In genomic region chr3:130818467-130819030, GRCm38 (mm10) we compare ENCODE assay signal across 8 mouse cellular contexts.
DNase-seq lines count a peak whose midpoint lies in the region; ATAC-seq lines count a peak whose summit lies in the region.

No protein-coding gene starts in this region.

- no peak overlapping the region for H3K27ac ChIP-seq in forebrain, embryonic 11.5 days (ENCODE audit: low read depth, low read length)
- no peak overlapping the region for H3K27ac ChIP-seq in heart, embryonic 16.5 days (ENCODE audit: low read length)
- H3K27ac ChIP-seq in liver, embryonic 13.5 days = no peak overlapping the region
- no peak overlapping the region for H3K27ac ChIP-seq in stomach, embryonic 15.5 days

- H3K27me3 ChIP-seq in forebrain, embryonic 11.5 days (ENCODE audit: control insufficient read depth, insufficient read depth, low read length) = no peaks in the 10 kb centered on the region
- no peaks in the 10 kb centered on the region for H3K27me3 ChIP-seq in heart, embryonic 16.5 days (ENCODE audit: control insufficient read depth, insufficient read depth, low read length)
- H3K27me3 ChIP-seq in liver, embryonic 13.5 days = no peaks in the 10 kb centered on the region
- H3K27me3 ChIP-seq in stomach, embryonic 15.5 days (replicated peaks) = no peaks in the 10 kb centered on the region

- 4% methylated on average over 18 of the region's 18 CpGs for WGBS in forebrain, embryonic 11.5 days
- WGBS in heart, embryonic 16.5 days = 5% methylated on average over 18 of the region's 18 CpGs
- WGBS in liver, embryonic 13.5 days (ENCODE audit: insufficient replicate concordance) = 6% methylated on average over 18 of the region's 18 CpGs
- WGBS in stomach, embryonic 15.5 days = 5% methylated on average over 18 of the region's 18 CpGs

- no peaks in the 10 kb centered on the region; the same call in 1 of the 2 replicates for H3K4me1 ChIP-seq in forebrain, embryonic 11.5 days (replicated peaks; ENCODE audit: control insufficient read depth, insufficient read depth, low read length)
- peaks cover 3% of the 10 kb centered on the region; the same call in 1 of the 2 replicates for H3K4me1 ChIP-seq in heart, embryonic 16.5 days (ENCODE audit: control insufficient read depth, insufficient read depth, low read length)
- H3K4me1 ChIP-seq in liver, embryonic 13.5 days (replicated peaks) = no peaks in the 10 kb centered on the region; the same call in 1 of the 2 replicates
- H3K4me1 ChIP-seq in stomach, embryonic 15.5 days = no peaks in the 10 kb centered on the region

- H3K4me3 ChIP-seq in forebrain, embryonic 11.5 days (ENCODE audit: low read depth, low read length) = peak overlapping the region; percentile 13; the same call in 1 of the 2 replicates
- H3K4me3 ChIP-seq in heart, embryonic 16.5 days (ENCODE audit: low read length) = peak overlapping the region; percentile 53
- no peak overlapping the region; the same call in 1 of the 2 replicates for H3K4me3 ChIP-seq in liver, embryonic 13.5 days (replicated peaks)
- H3K4me3 ChIP-seq in stomach, embryonic 15.5 days (replicated peaks) = peak overlapping the region; percentile 24

- H3K9ac ChIP-seq in forebrain, embryonic 11.5 days (ENCODE audit: low read length) = peak overlapping the region; percentile 52
- H3K9ac ChIP-seq in heart, embryonic 16.5 days (ENCODE audit: low read length) = peak overlapping the region; percentile 30; the same call in 1 of the 2 replicates
- no peak overlapping the region for H3K9ac ChIP-seq in liver, embryonic 13.5 days
- no peak overlapping the region for H3K9ac ChIP-seq in stomach, embryonic 15.5 days

- peak; percentile 78 for ATAC-seq in forebrain, embryonic 11.5 days (replicated peaks; ENCODE audit: low FRiP score)
- ATAC-seq in heart, embryonic 16.5 days (replicated peaks; ENCODE audit: extremely low read depth, insufficient read depth, low FRiP score) = 0 out of 2 replicates have a peak, but pooled peaks have one; percentile 32
- no peak for ATAC-seq in liver, embryonic 13.5 days (ENCODE audit: low read depth)
- ATAC-seq in stomach, embryonic 15.5 days (ENCODE audit: insufficient read depth, low FRiP score, low read depth) = peak; percentile 58; the same call in 1 of the 2 replicates

- peak; percentile 94 for DNase-seq in CD4-positive, CD25-positive, alpha-beta regulatory T cell, adult 2 months (ENCODE audit: low read depth, low spot score)
- peak; percentile 64 for DNase-seq in c-Kit-positive CD71-negative TER-119-negative erythroid progenitor cells, embryonic 14.5 days (ENCODE audit: low read depth)
- peak; percentile 96 for DNase-seq in forebrain, embryonic 11.5 days (ENCODE audit: low spot score)
- peak; percentile 87 to 90 for DNase-seq in kidney, postnatal 25 days
- peak; percentile 43 for DNase-seq in liver, embryonic 13.5 days
- peak; percentile 92 for DNase-seq in neural tube, embryonic 10.5 days (ENCODE audit: extremely low spot score, low spot score)

- H3K4me2 ChIP-seq in forebrain, embryonic 11.5 days (ENCODE audit: low read depth, low read length, severe bottlenecking) = peak overlapping the region; percentile 53
- H3K4me2 ChIP-seq in heart, embryonic 16.5 days (ENCODE audit: low read depth, low read length) = peak overlapping the region; percentile 61
- peak overlapping the region; percentile 50 for H3K4me2 ChIP-seq in liver, embryonic 13.5 days
- H3K4me2 ChIP-seq in stomach, embryonic 15.5 days = peak overlapping the region; percentile 51

- no peaks in the 10 kb centered on the region for H3K9me3 ChIP-seq in forebrain, embryonic 11.5 days (ENCODE audit: control insufficient read depth, low read length)
- no peaks in the 10 kb centered on the region for H3K9me3 ChIP-seq in heart, embryonic 16.5 days (replicated peaks; ENCODE audit: control insufficient read depth, low read length)
- H3K9me3 ChIP-seq in liver, embryonic 13.5 days (replicated peaks) = no peaks in the 10 kb centered on the region
- H3K9me3 ChIP-seq in stomach, embryonic 15.5 days = no peaks in the 10 kb centered on the region

- no peaks in the 10 kb centered on the region for H3K36me3 ChIP-seq in forebrain, embryonic 11.5 days (ENCODE audit: control insufficient read depth, insufficient read depth, low read length)
- no peaks in the 10 kb centered on the region for H3K36me3 ChIP-seq in heart, embryonic 16.5 days (ENCODE audit: control insufficient read depth, insufficient read depth)
- H3K36me3 ChIP-seq in liver, embryonic 13.5 days = no peaks in the 10 kb centered on the region
- no peaks in the 10 kb centered on the region for H3K36me3 ChIP-seq in stomach, embryonic 15.5 days

Comparison
In these comparisons a context has a peak if more than half of its experiments do, and no peak if none do; other contexts are left out.
1. DNase-seq: peak in every context shown above with its lines; median percentile 96 in forebrain, embryonic 11.5 days; 94 in CD4-positive, CD25-positive, alpha-beta regulatory T cell, adult 2 months; 92 in neural tube, embryonic 10.5 days; 88 in kidney, postnatal 25 days; 64 in c-Kit-positive CD71-negative TER-119-negative erythroid progenitor cells, embryonic 14.5 days; 43 in liver, embryonic 13.5 days.
2. H3K9ac ChIP-seq: peak in forebrain, embryonic 11.5 days (single experiment) and heart, embryonic 16.5 days (single experiment); none in liver, embryonic 13.5 days (single experiment) and stomach, embryonic 15.5 days (single experiment).
3. Peak in every context shown above with its lines, with median percentiles within 50 percentile points of each other: H3K4me2 ChIP-seq.